In genomic region chr10:81177491-81177925, GRCm38 (mm10) we compare ENCODE assay signal across 8 mouse cellular contexts. TPM values are rescaled to one million over a fixed set of nuclear protein-coding genes. Genes with fewer than 3 reads are reported as not detected.
A peak's percentile ranks its signal among the peaks of the same experiment; 100 is the strongest.
DNase-seq lines count a peak whose midpoint lies in the region; ATAC-seq and TF ChIP-seq lines count a peak whose summit lies in the region.
"Had no signal": no experiment of that assay in that cellular context is flagged by ENCODE, and none has a peak within 500 bp of the region (broad histone marks: within the 10 kb centered on the region; RNA-seq: fewer than 3 reads in every experiment).

No protein-coding gene starts in this region.

- TF ChIP-seq POLR2A in testis, adult 2 months (IDR thresholded peaks at IDR 0.05; ENCODE audit: control insufficient read depth, low read depth, low read length): peak; percentile 24; the same call in 1 of the 2 replicates

- no peak for DNase-seq in testis, postnatal 14 days (ENCODE audit: low spot score)
- DNase-seq in cerebellum, adult 9-10 months: peak; percentile 77
- DNase-seq in heart, postnatal 0 days (ENCODE audit: low spot score): peak; percentile 11
- DNase-seq in splenic B cell, adult 2 months (ENCODE audit: low read depth, low spot score): peak; percentile 57
- no peak for DNase-seq in urinary bladder, postnatal 10 days (ENCODE audit: low spot score)

- no peaks in the 10 kb centered on the region for H3K9me3 ChIP-seq in heart, postnatal 0 days (replicated peaks; ENCODE audit: control insufficient read depth, low read length)
- no peaks in the 10 kb centered on the region for H3K9me3 ChIP-seq in limb, embryonic 13.5 days

- WGBS in heart, postnatal 0 days: 3% methylated on average over 16 of the region's 16 CpGs
- 18% methylated on average over 16 of the region's 16 CpGs for WGBS in limb, embryonic 13.5 days

- no peaks in the 10 kb centered on the region for H3K27me3 ChIP-seq in testis, adult 2 months (ENCODE audit: control insufficient read depth, insufficient read depth, low read length)
- no peaks in the 10 kb centered on the region for H3K27me3 ChIP-seq in heart, postnatal 0 days (ENCODE audit: control insufficient read depth, insufficient read depth, low read length)
- no peaks in the 10 kb centered on the region for H3K27me3 ChIP-seq in limb, embryonic 13.5 days
- no peaks in the 10 kb centered on the region for H3K27me3 ChIP-seq in splenic B cell, adult 2 months (ENCODE audit: control insufficient read depth, insufficient read depth, low read length, poor library complexity, severe bottlenecking)

- no peak for TF ChIP-seq CTCF in testis, adult 2 months (IDR thresholded peaks at IDR 0.05; ENCODE audit: control insufficient read depth, insufficient read depth, insufficient replicate concordance, low read depth, low read length)
- no peak for TF ChIP-seq CTCF in heart, postnatal 0 days (IDR thresholded peaks at IDR 0.05; ENCODE audit: low read depth)

- H3K27ac ChIP-seq in testis, adult 2 months (ENCODE audit: control insufficient read depth, insufficient read depth, low read depth, low read length): peak overlapping the region; percentile 97
- H3K27ac ChIP-seq in heart, postnatal 0 days (ENCODE audit: low read depth): peak overlapping the region; percentile 95
- H3K27ac ChIP-seq in limb, embryonic 13.5 days: peak overlapping the region; percentile 95

- no peaks in the 10 kb centered on the region; the same call in none of the 2 replicates for H3K36me3 ChIP-seq in testis, adult 2 months (ENCODE audit: control insufficient read depth, insufficient read depth, low read length)
- peaks cover 52% of the 10 kb centered on the region for H3K36me3 ChIP-seq in heart, postnatal 0 days (replicated peaks; ENCODE audit: control insufficient read depth, insufficient read depth, low read length)
- H3K36me3 ChIP-seq in limb, embryonic 13.5 days: peaks cover 51% of the 10 kb centered on the region
- H3K36me3 ChIP-seq in splenic B cell, adult 2 months (ENCODE audit: control insufficient read depth, insufficient read depth, low read length, poor library complexity, severe bottlenecking): peaks cover 36% of the 10 kb centered on the region

- peak overlapping the region; percentile 94 for H3K4me3 ChIP-seq in testis, adult 2 months (ENCODE audit: control insufficient read depth, low read depth, low read length)
- H3K4me3 ChIP-seq in heart, postnatal 0 days (ENCODE audit: low read depth, low read length): peak overlapping the region; percentile 88
- peak overlapping the region; percentile 100 for H3K4me3 ChIP-seq in limb, embryonic 13.5 days

- peak overlapping the region; percentile 96 for H3K9ac ChIP-seq in heart, postnatal 0 days (replicated peaks; ENCODE audit: low read depth, low read length)
- H3K9ac ChIP-seq in limb, embryonic 13.5 days: peak overlapping the region; percentile 100

- H3K4me2 ChIP-seq in heart, postnatal 0 days (ENCODE audit: low read depth, low read length): peak overlapping the region; percentile 89
- H3K4me2 ChIP-seq in limb, embryonic 13.5 days (replicated peaks): peak overlapping the region; percentile 92

- TF ChIP-seq EP300 in heart, postnatal 0 days (IDR thresholded peaks at IDR 0.05; ENCODE audit: low read depth): no peak

- no peak for ATAC-seq in heart, postnatal 0 days (ENCODE audit: insufficient read depth, low read depth)
- no peak for ATAC-seq in limb, embryonic 13.5 days (ENCODE audit: low FRiP score, low read depth)

- peaks cover 27% of the 10 kb centered on the region for H3K4me1 ChIP-seq in testis, adult 2 months (ENCODE audit: control insufficient read depth, insufficient read depth, low read length)
- peaks cover 20% of the 10 kb centered on the region for H3K4me1 ChIP-seq in heart, postnatal 0 days (ENCODE audit: control insufficient read depth, insufficient read depth)
- peaks cover 68% of the 10 kb centered on the region for H3K4me1 ChIP-seq in limb, embryonic 13.5 days

RNA-seq across cellular contexts. Expression of gene Eef2, which starts 1.1 kb away (rescaled TPM):
- 1,507 and 1,673 TPM in 2 replicates for polyA plus RNA-seq in testis, adult 2 months (2012; rRNA removed)
- total RNA-seq in heart, postnatal 0 days (2014; rRNA removed; ENCODE audit: low replicate concordance): 1,828 and 2,004 TPM in 2 replicates
- polyA plus RNA-seq in heart, postnatal 0 days (2015; fragmentation: Nextera tagmentation; extraction: Ambion mirVana): 353 and 370 TPM in 2 replicates
- 577 and 592 TPM in 2 replicates for polyA plus RNA-seq in limb, embryonic 13.5 days (2015; fragmentation: Nextera tagmentation; extraction: Ambion mirVana)

RNA-seq across cellular contexts. Expression of gene Dapk3, which starts 5.3 kb away (rescaled TPM):
- polyA plus RNA-seq in testis, adult 2 months (2012; rRNA removed): 52.6 and 61.6 TPM in 2 replicates
- 56.5 and 72.7 TPM in 2 replicates for total RNA-seq in heart, postnatal 0 days (2014; rRNA removed; ENCODE audit: low replicate concordance)
- 29.0 and 31.7 TPM in 2 replicates for polyA plus RNA-seq in heart, postnatal 0 days (2015; fragmentation: Nextera tagmentation; extraction: Ambion mirVana)
- 53.4 and 53.7 TPM in 2 replicates for polyA plus RNA-seq in limb, embryonic 13.5 days (2015; fragmentation: Nextera tagmentation; extraction: Ambion mirVana)

RNA-seq across cellular contexts. Expression of gene 4930442H23Rik, which starts 6.1 kb away (rescaled TPM):
- polyA plus RNA-seq in testis, adult 2 months (2012; rRNA removed): 1.4 and 1.8 TPM in 2 replicates
- not detected in 2 replicates for total RNA-seq in heart, postnatal 0 days (2014; rRNA removed; ENCODE audit: low replicate concordance)
- 0.12 TPM in 1 of 2 replicates, not detected in the other for polyA plus RNA-seq in heart, postnatal 0 days (2015; fragmentation: Nextera tagmentation; extraction: Ambion mirVana)
- not detected in 2 replicates for polyA plus RNA-seq in limb, embryonic 13.5 days (2015; fragmentation: Nextera tagmentation; extraction: Ambion mirVana)
- polyA plus RNA-seq: gonadal fat pad, adult 2 months had no signal

RNA-seq across cellular contexts. Expression of gene Pias4, which starts 9.8 kb away (rescaled TPM):
- 164 and 184 TPM in 2 replicates for polyA plus RNA-seq in testis, adult 2 months (2012; rRNA removed)
- total RNA-seq in heart, postnatal 0 days (2014; rRNA removed; ENCODE audit: low replicate concordance): 14.4 and 19.6 TPM in 2 replicates
- 19.8 and 20.7 TPM in 2 replicates for polyA plus RNA-seq in heart, postnatal 0 days (2015; fragmentation: Nextera tagmentation; extraction: Ambion mirVana)
- polyA plus RNA-seq in limb, embryonic 13.5 days (2015; fragmentation: Nextera tagmentation; extraction: Ambion mirVana): 62.2 and 62.3 TPM in 2 replicates

RNA-seq across cellular contexts. Expression of gene Nmrk2, which starts 24.3 kb away (rescaled TPM):
- polyA plus RNA-seq in testis, adult 2 months (2012; rRNA removed): not detected in 2 replicates
- total RNA-seq in heart, postnatal 0 days (2014; rRNA removed; ENCODE audit: low replicate concordance): 30.5 and 35.2 TPM in 2 replicates
- polyA plus RNA-seq in heart, postnatal 0 days (2015; fragmentation: Nextera tagmentation; extraction: Ambion mirVana): 13.0 and 14.2 TPM in 2 replicates
- polyA plus RNA-seq in limb, embryonic 13.5 days (2015; fragmentation: Nextera tagmentation; extraction: Ambion mirVana): 0.18 and 0.26 TPM in 2 replicates
- polyA plus RNA-seq: gonadal fat pad, adult 2 months had no signal

Comparison
In these comparisons a context has a peak if more than half of its experiments do, and no peak if none do; other contexts are left out.
1. DNase-seq: peak in cerebellum, adult 9-10 months (single experiment), heart, postnatal 0 days (single experiment) and splenic B cell, adult 2 months (single experiment); none in testis, postnatal 14 days (single experiment) and urinary bladder, postnatal 10 days (single experiment).
2. Peak in every context shown above with its lines, with median percentiles within 50 percentile points of each other: H3K27ac ChIP-seq and H3K4me3 ChIP-seq.